8 mouse cellular contexts compared by ENCODE assay signal in genomic region chr8:25353405-25353804, GRCm38 (mm10).
A peak's percentile ranks its signal among the peaks of the same experiment; 100 is the strongest.
DNase-seq lines count a peak whose midpoint lies in the region; ATAC-seq lines count a peak whose summit lies in the region.

No protein-coding gene starts in this region.

- no peaks in the 10 kb centered on the region for H3K36me3 ChIP-seq in kidney, embryonic 16.5 days (ENCODE audit: insufficient read depth, low read length)
- H3K36me3 ChIP-seq in hindbrain, embryonic 14.5 days (replicated peaks; ENCODE audit: control insufficient read depth, insufficient read depth): no peaks in the 10 kb centered on the region
- H3K36me3 ChIP-seq in neural tube, embryonic 12.5 days: no peaks in the 10 kb centered on the region

- no peaks in the 10 kb centered on the region for H3K27me3 ChIP-seq in kidney, embryonic 16.5 days (ENCODE audit: insufficient read depth, low read length)
- H3K27me3 ChIP-seq in hindbrain, embryonic 14.5 days (ENCODE audit: control insufficient read depth, insufficient read depth, low read length): peaks cover 11% of the 10 kb centered on the region; the same call in 1 of the 2 replicates
- 0 out of 2 replicates have a peak, but pooled peaks cover 3% of the 10 kb centered on the region for H3K27me3 ChIP-seq in neural tube, embryonic 12.5 days (replicated peaks)

- peak; percentile 33 for DNase-seq in cerebellum, adult 11 months
- DNase-seq in cerebellum, postnatal 4 days (ENCODE audit: low spot score in 2 of 2): no peak
- DNase-seq in kidney, postnatal 14 days: no peak
- no peak for DNase-seq in hindbrain, embryonic 14.5 days (ENCODE audit: low spot score)
- DNase-seq in retina, embryonic 14.5 days (ENCODE audit: low spot score): no peak
- no peak for DNase-seq in urinary bladder, postnatal 14 days (ENCODE audit: low spot score)

- peak overlapping the region; percentile 53 for H3K4me2 ChIP-seq in kidney, embryonic 16.5 days (replicated peaks; ENCODE audit: low read depth, low read length)
- H3K4me2 ChIP-seq in hindbrain, embryonic 14.5 days (replicated peaks): peak overlapping the region; percentile 36
- H3K4me2 ChIP-seq in neural tube, embryonic 12.5 days (replicated peaks): peak overlapping the region; percentile 49

- peak overlapping the region; percentile 43 for H3K9ac ChIP-seq in kidney, embryonic 16.5 days (replicated peaks; ENCODE audit: low read length)
- H3K9ac ChIP-seq in hindbrain, embryonic 14.5 days: 0 out of 2 replicates have a peak overlapping the region, but pooled peaks have one; percentile 0
- no peak overlapping the region for H3K9ac ChIP-seq in neural tube, embryonic 12.5 days

- no peak overlapping the region for H3K4me3 ChIP-seq in kidney, embryonic 16.5 days (ENCODE audit: low read length)
- no peak overlapping the region for H3K4me3 ChIP-seq in hindbrain, embryonic 14.5 days (replicated peaks; ENCODE audit: low read length)
- H3K4me3 ChIP-seq in neural tube, embryonic 12.5 days: no peak overlapping the region

- 47% methylated on average over 7 of the region's 7 CpGs for WGBS in kidney, embryonic 16.5 days
- WGBS in hindbrain, embryonic 14.5 days: 48% methylated on average over 7 of the region's 7 CpGs
- WGBS in neural tube, embryonic 12.5 days: 47% methylated on average over 7 of the region's 7 CpGs

- H3K27ac ChIP-seq in kidney, embryonic 16.5 days (ENCODE audit: low read length): peak overlapping the region; percentile 74
- H3K27ac ChIP-seq in hindbrain, embryonic 14.5 days: no peak overlapping the region
- no peak overlapping the region for H3K27ac ChIP-seq in neural tube, embryonic 12.5 days

- 0 out of 2 replicates have a peak, but pooled peaks cover 2% of the 10 kb centered on the region for H3K9me3 ChIP-seq in kidney, embryonic 16.5 days (ENCODE audit: low read length)
- peaks cover 6% of the 10 kb centered on the region; the same call in 1 of the 2 replicates for H3K9me3 ChIP-seq in hindbrain, embryonic 14.5 days (ENCODE audit: control insufficient read depth, low read length)
- H3K9me3 ChIP-seq in neural tube, embryonic 12.5 days: 0 out of 2 replicates have a peak, but pooled peaks cover 3% of the 10 kb centered on the region

- ATAC-seq in kidney, embryonic 16.5 days (ENCODE audit: low FRiP score, low TSS enrichment): no peak
- no peak for ATAC-seq in hindbrain, embryonic 14.5 days (ENCODE audit: low FRiP score)
- no peak for ATAC-seq in neural tube, embryonic 12.5 days (ENCODE audit: low FRiP score, low read depth)

- H3K4me1 ChIP-seq in kidney, embryonic 16.5 days (ENCODE audit: insufficient read depth, low read length): peaks cover 19% of the 10 kb centered on the region
- H3K4me1 ChIP-seq in hindbrain, embryonic 14.5 days (replicated peaks; ENCODE audit: control insufficient read depth, insufficient read depth, low read length): peaks cover 10% of the 10 kb centered on the region; the same call in 1 of the 2 replicates
- H3K4me1 ChIP-seq in neural tube, embryonic 12.5 days: peaks cover 9% of the 10 kb centered on the region; the same call in 1 of the 2 replicates
